Mouse (Mus musculus): Measurements from ENCODE around the gene Cux1.

Gene Cux1

DNA sequence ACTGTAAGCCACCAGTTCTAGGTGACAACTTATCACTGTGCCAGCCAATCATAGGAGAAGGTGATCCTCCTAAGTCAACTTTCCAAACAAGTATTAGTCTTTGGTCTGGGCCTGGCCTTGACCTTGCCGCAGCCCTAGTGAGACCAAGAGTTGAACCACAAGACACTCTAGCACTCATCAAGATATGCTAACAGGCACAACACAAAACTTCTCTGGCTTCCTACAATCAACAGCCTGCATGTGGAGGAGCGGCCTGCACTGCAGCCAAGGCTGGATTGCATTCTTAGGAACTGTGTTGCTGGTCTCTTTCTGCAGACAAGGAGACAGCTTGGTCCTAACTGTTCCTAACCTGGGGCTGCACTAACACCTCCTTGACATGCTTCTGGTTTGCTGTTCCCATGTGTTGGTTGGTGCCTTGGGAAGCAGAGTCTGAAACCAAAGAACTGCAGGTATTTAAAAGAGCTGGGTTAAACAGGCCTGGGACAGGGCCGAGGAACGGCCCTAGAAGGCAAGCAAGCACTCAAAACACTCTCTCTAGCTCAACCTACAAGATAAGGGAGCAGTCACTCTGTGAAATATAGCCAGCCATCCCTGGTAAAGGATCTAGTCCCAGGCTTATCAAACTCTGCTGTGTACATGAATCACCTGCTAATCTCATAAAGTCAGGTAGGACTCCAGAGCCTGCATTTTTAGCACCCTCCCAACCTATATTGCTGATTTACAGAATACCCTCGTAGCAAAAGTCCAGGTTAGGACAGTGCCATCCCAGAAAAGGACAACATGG is 27.0 kb downstream of the Cux1 start:
- no peak for DNase-seq (ENCODE audit: low spot score in 2 of 2)

GRCm38 (mm10) chr5:136536753-136537152 is 30.5 kb downstream of the Cux1 start:
- no peak for DNase-seq (ENCODE audit: low spot score in 2 of 2)

- DNase-seq (ENCODE audit: low spot score in 2 of 2), result no peak
These were observed 31.1 kb downstream of the Cux1 start for GRCm38 (mm10) chr5:136535976-136536725.

DNA sequence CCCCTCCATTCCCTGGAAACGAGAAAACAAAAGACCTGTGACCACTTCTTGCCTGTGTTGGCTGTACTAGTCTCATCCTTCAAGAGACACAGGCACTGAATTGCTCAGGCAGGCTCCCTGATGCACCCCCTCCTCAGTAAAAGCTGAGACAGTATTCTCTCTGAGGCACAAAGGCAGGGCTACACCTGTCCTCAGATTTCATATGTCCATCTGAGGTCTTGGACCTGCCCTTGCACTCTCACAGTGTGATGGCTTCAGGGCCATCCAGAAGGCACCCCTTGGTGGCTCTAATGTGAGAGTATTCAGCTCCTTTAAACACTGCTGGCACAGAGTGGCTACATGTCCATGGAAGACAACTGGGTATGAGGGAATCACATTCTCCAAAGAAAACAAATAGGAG is 32.1 kb downstream of the Cux1 start:
- no peak for DNase-seq (ENCODE audit: low spot score in 2 of 2)

DNA sequence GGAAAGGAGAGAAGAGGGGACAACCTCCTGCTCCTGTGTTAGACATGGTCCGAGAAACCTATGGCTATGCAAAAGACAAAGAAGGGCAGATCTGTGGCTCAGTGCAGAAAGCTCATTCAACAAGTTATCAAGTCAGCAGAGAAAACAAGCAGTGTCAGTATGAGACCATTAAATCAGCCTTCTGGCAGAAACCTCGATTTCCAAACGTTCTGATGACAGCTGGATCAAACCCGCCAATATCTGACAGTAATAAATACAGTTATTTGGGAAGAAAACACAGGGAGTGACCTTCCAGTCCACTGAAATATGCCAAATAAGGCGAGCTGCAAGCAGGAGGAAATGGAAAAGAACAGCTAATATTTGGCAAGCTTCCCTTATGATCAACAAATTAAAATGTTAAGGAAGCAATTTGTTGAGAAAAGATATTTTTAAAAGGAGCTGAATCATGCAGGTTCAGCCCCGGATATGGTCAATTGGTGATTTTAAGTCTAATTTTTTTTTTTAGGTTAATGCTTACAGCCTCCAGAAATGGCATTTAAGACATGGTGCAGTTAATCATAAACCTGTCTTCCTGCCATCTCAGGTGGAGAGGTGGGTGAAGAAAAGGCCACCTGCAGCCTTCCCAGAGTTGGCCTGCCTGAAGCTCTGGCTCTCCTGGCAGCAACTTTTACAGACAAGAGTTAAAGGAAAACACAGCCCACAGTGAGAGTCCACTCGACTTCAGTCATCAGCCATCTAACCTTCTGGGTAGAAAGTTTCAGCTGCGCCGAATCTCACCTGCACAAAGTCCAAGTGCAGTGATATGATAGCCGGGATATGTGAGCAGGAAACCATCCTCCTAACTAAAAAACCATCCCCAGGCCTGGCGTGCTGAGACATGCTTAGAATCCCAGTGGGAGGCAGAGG is 33.7 kb downstream of the Cux1 start:
- DNase-seq (ENCODE audit: low spot score in 2 of 2), result no peak

- DNase-seq (ENCODE audit: low spot score in 2 of 2), result no peak
These were observed 35.5 kb downstream of the Cux1 start for GRCm38 (mm10) chr5:136531674-136532365.

DNA sequence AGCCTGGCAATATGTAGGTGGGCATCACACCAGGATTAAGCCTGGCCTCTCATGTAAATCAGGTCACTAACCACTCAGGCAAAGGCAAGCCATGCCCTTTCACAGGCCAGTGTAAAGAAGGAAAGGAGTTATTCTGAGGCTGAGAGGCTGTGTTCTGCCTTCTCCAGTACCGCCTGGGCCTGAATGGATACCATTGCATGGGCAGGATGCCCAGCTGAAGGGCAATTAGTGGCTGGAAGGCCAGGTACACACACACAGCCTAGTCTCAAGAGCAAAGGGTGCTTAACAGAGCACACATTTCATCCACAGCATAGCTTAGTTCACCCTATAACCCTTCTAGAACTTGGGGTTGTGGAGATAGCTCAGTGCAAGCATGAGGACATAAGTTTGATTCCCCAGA is 36.4 kb downstream of the Cux1 start:
- no peak for DNase-seq (ENCODE audit: low spot score in 2 of 2)

DNA sequence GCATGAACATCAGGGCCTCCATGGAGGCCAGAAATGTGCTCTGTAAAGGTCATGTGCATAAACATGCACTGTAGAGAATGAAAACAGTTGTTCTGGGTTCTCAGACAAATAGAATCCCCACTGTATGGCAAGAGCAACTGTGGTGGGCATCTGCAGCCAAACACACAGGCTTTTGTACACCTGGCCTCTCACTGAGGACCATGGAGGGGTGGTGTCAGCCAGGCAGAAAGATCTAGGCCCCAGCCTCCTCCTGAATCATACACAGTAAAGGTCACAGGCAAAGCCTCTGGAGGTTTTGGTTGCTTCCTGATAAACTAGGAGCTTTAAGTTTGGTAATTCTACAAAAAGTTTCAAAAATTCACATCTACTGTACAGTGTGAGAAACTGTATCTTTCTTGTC is 38.1 kb downstream of the Cux1 start:
- no peak for DNase-seq (ENCODE audit: low spot score in 2 of 2)

DNA sequence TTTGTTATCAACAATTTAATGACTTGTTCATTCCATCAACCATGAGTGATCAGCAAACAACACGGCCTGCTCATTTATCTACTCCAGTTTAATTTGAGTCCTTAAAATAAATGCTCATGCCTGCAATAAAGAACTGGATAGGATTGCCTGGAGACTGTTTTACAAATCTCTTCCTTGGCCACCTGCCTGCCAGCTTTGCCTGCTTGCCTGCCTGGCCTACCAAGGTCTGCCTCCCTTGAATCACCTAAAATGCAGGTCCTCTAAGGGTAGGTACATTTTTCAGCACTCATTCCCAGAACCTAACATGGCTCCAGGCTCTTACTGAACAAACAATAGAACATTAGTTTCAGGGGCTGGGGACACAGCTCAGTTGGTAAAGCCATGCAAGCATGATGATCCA is 39.4 kb downstream of the Cux1 start:
- DNase-seq (ENCODE audit: low spot score in 2 of 2), result no peak

GRCm38 (mm10) chr5:136526545-136526909 is 40.8 kb downstream of the Cux1 start:
- no peak for DNase-seq (ENCODE audit: low spot score in 2 of 2)

- DNase-seq (ENCODE audit: low spot score in 2 of 2), result no peak
These were observed 41.3 kb downstream of the Cux1 start for GRCm38 (mm10) chr5:136525896-136526544.

GRCm38 (mm10) chr5:136522843-136523463 is 44.3 kb downstream of the Cux1 start:
- DNase-seq (ENCODE audit: low spot score in 2 of 2), result no peak

- DNase-seq (ENCODE audit: low spot score in 2 of 2), result no peak
These were observed 45.6 kb downstream of the Cux1 start for GRCm38 (mm10) chr5:136521656-136522055.

- no peak for DNase-seq (ENCODE audit: low spot score in 2 of 2)
These were observed 48.4 kb downstream of the Cux1 start for GRCm38 (mm10) chr5:136518648-136519437.

DNA sequence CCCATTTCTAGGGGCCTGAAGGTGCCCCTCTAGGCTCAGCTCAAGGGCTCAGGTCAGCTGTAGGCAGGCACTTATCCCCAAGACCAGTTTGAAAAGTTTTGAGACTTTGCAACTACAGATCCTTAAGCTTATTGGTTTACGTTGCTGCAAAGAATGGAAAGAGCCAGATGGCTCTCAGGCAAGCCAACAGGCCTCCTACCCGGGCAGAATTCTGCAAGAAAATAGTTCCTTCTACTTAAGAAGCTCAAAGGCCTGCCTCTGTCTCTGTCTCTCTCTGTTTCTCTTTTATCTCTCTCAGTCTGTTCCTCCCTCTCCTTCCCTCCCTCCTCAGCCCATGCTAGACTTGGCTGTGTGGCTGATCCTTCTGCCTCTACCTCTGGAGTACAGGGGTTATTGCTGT is 49.8 kb downstream of the Cux1 start:
- no peak for DNase-seq (ENCODE audit: low spot score in 2 of 2)

DNA sequence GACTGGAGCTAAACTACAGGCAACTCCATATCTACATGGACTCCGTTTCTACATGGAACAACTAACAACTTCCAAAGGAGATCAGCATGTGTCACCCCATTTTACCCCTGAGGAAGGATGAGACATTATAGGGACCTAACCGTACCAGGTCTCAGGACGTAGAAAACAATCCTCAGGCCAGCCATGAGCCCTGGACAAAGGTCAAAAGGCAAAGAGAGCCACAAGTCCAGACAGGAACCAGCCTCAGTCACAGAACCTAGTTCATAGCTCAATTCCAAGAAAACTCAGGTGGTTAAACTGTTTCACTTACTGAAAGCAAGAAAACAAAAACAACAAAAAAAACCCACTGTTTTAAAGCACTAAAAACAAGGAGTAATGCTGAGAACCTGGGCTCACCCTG is 50.7 kb downstream of the Cux1 start:
- DNase-seq (ENCODE audit: low spot score in 2 of 2), result no peak

DNA sequence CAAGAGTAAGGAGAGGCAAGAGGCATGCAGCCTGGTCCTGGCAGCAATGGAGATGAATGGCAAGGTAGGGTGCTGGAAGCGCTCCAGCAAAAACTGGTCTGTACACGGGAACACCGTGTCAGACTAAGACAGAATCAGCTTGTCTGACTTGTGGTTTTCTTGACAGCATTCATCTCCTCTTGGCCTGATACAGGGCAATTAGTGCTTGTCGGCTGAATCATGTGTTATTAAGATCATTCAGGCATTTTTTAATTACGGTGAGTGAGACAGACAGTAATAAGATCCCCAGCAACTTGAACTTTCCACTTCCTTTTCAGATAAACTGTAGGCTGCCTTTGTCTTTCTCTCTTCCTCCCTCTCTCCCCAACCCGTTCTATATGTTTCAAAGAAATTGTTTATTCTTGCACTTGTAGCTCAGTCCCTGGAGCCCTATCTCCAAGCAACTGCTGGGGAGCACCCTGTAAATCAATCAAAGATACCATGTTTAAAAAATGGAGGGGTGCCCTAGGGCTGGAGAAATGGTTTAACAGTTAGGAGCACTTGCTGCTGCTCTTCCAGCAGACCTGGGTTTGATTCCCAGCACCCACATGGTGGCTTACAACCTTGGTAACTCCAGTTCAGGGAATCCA is 53.1 kb downstream of the Cux1 start:
- DNase-seq (ENCODE audit: low spot score in 2 of 2), result no peak

GRCm38 (mm10) chr5:136512103-136512674 is 55.1 kb downstream of the Cux1 start:
- no peak for DNase-seq (ENCODE audit: low spot score in 2 of 2)

DNA sequence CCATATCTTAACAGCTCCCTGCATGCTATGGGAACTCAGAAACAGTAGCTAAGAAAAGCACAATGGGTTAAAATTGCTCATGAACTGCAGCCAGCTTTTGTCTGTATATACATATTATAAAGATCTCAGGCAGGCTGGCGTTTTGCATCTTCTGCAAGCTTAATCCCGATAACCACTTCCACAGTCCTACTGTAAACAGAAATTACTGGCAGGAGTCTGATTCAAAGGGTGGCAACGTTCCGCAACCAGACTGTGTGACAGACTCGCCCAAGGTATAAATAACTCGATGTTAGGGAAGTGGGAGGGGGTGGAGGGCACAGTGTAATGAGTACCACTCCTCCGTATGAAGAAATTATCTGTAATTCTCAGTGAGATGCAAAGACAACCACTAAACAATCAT is 55.9 kb downstream of the Cux1 start:
- no peak for DNase-seq (ENCODE audit: low spot score in 2 of 2)

All from urinary bladder, postnatal 4 days (tissue).